Mouse (Mus musculus) thymus, adult 2 months (tissue): ENCODE results near the gene A630001G21Rik.

Experiments
- CTCF ChIP-seq: fragments of 200-500 bp; IDR thresholded peaks from 2 replicates; pipeline ENCODE4 v1.5.1; 2012; ENCODE audit warnings: mild to moderate bottlenecking, control low read depth, low read length, moderate library complexity, borderline replicate concordance; ENCODE audit not compliant: control insufficient read depth, poor library complexity, insufficient read depth; ENCODE audit errors: extremely low read depth
- POLR2A ChIP-seq: fragments of 200-500 bp; IDR thresholded peaks from 2 replicates; pipeline ENCODE4 v1.6.1; 2012; ENCODE audit warnings: mild to moderate bottlenecking, low read length, control low read depth, moderate library complexity; ENCODE audit not compliant: control insufficient read depth, poor library complexity, insufficient read depth; ENCODE audit errors: extremely low read depth

DNA sequence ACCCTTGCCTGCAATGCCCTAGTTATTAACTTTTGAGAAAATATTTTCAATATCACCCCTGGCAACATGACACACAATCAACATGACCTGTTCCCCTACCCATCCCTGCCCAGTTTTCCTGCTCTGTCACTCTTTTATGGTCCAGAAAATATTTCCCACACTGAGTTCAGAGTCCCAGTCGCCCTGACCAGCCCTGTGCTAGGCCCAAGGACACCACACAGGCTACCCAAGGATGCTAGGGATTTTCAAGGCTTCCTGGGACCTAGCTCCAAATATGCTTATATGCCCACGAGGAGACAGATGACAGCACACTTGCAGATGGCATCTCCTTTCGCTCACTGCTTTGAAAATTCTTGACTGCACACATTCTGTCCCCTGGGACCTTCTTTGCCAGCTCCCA, 569 bp upstream of the A630001G21Rik start:
- no peak for TF ChIP-seq CTCF
- TF ChIP-seq POLR2A = no peak
